14 mouse cellular contexts compared by ENCODE assay signal in the genomic region with DNA sequence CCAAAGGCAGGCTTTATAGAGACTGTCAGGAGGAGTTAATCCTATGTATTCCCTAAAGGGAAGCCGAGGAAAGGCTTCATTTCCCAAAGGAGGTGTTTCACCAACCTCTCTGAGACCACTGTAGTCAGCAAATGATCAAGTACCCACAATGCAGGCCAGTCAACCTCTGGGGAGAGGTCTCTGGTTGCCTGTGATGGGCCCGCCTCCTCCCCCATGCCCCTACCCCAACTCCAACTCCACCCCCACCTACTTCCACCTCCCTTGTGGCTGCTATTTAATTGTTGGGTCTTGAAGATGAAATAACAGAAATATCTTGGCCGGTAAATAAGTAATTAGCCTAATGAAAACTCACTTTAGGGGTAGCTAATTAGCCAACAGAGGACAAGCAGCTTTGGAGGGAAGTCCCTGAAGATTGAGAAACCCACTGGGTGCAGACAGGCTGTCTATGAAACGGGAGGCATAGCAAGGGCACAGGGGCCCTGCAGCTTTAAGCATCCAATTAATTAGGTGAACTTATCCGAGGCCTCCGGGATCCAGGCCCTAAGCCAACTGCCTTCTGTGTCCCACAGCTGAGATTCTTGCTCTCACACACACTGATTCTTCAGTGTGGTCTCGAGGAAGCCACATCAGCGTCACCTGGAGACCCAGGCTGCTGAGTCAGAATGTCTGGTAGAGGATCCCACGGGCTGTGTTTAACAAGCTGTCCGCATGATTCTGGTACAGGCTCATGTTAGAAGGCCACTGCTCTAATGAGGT.
DNase-seq lines count a peak whose midpoint lies in the region; ATAC-seq and TF ChIP-seq lines count a peak whose summit lies in the region.
"Had no signal": no experiment of that assay in that cellular context is flagged by ENCODE, and none has a peak within 500 bp of the region (broad histone marks: within the 10 kb centered on the region; RNA-seq: fewer than 3 reads in every experiment).

No protein-coding gene starts in this region.

- no peaks in the 10 kb centered on the region for H3K36me3 ChIP-seq in midbrain, embryonic 11.5 days (ENCODE audit: control insufficient read depth, insufficient read depth, low read length)
- H3K36me3 ChIP-seq in midbrain, embryonic 10.5 days: no peaks in the 10 kb centered on the region
- H3K36me3 ChIP-seq in limb, embryonic 10.5 days: no peaks in the 10 kb centered on the region; the same call in 1 of the 2 replicates
- H3K36me3 ChIP-seq: liver, embryonic 12.5 days had no signal

- H3K4me3 ChIP-seq in cerebellum, adult 2 months (replicated peaks; ENCODE audit: insufficient read depth, low read depth, low read length): no peak overlapping the region
- H3K4me3 ChIP-seq in midbrain, embryonic 11.5 days (ENCODE audit: low read depth, low read length): no peak overlapping the region
- H3K4me3 ChIP-seq in midbrain, embryonic 10.5 days: no peak overlapping the region
- H3K4me3 ChIP-seq in limb, embryonic 10.5 days: no peak overlapping the region
- H3K4me3 ChIP-seq: left cerebral cortex, adult 2 months; liver, embryonic 12.5 days had no signal

- no peak for TF ChIP-seq POLR2A in cerebellum, adult 2 months (IDR thresholded peaks at IDR 0.05; ENCODE audit: borderline replicate concordance, insufficient read depth, low read length)

- no peaks in the 10 kb centered on the region for H3K27me3 ChIP-seq in cerebellum, adult 2 months (ENCODE audit: control insufficient read depth, insufficient read depth, low read length)
- H3K27me3 ChIP-seq in midbrain, embryonic 11.5 days (ENCODE audit: control insufficient read depth, insufficient read depth, low read length): no peaks in the 10 kb centered on the region
- H3K27me3 ChIP-seq in midbrain, embryonic 10.5 days (ENCODE audit: low read depth, poor library complexity, severe bottlenecking): no peaks in the 10 kb centered on the region
- no peaks in the 10 kb centered on the region for H3K27me3 ChIP-seq in limb, embryonic 10.5 days (ENCODE audit: low read depth, poor library complexity, severe bottlenecking)
- H3K27me3 ChIP-seq: liver, embryonic 12.5 days had no signal

- WGBS in cerebellum, adult 2 months: 31% methylated on average over 10 of the region's 10 CpGs
- WGBS in midbrain, embryonic 11.5 days: 80% methylated on average over 10 of the region's 10 CpGs
- 75% methylated on average over 10 of the region's 10 CpGs for WGBS in midbrain, embryonic 10.5 days
- WGBS in limb, embryonic 10.5 days: 74% methylated on average over 10 of the region's 10 CpGs

- TF ChIP-seq CTCF in cerebellum, adult 2 months (IDR thresholded peaks at IDR 0.05; ENCODE audit: borderline replicate concordance, insufficient read depth, low read depth, low read length): no peak

- peak; percentile 27; the same call in 1 of the 2 replicates for ATAC-seq in midbrain, embryonic 11.5 days (ENCODE audit: low FRiP score)
- ATAC-seq: liver, embryonic 12.5 days had no signal

- no peaks in the 10 kb centered on the region for H3K4me1 ChIP-seq in cerebellum, adult 2 months (ENCODE audit: control insufficient read depth, insufficient read depth, low read length)
- H3K4me1 ChIP-seq in midbrain, embryonic 11.5 days (ENCODE audit: control insufficient read depth, insufficient read depth, low read length): no peaks in the 10 kb centered on the region
- H3K4me1 ChIP-seq in midbrain, embryonic 10.5 days: no peaks in the 10 kb centered on the region
- H3K4me1 ChIP-seq in limb, embryonic 10.5 days: peaks cover 23% of the 10 kb centered on the region
- H3K4me1 ChIP-seq: liver, embryonic 12.5 days had no signal

- DNase-seq in cerebellum, postnatal 14 days: peak; percentile 27 to 50
- no peak for DNase-seq in cerebellum, adult 2 months
- DNase-seq in midbrain, embryonic 11.5 days (ENCODE audit: low spot score, missing footprints): no peak
- DNase-seq in midbrain, embryonic 10.5 days (ENCODE audit: low spot score): no peak
- DNase-seq in limb, embryonic 10.5 days (ENCODE audit: low spot score): no peak
- DNase-seq in retina, postnatal 1 day: peak; percentile 84
- no peak for DNase-seq in adrenal gland, postnatal 14 days
- DNase-seq in heart, adult 18-20 months: no peak
- DNase-seq: cerebellum, adult 11-12 months; embryo, embryonic 11 days; right cerebral cortex, postnatal 14 days; thymus, adult 18-20 months had no signal

- no peak overlapping the region for H3K27ac ChIP-seq in cerebellum, adult 2 months (ENCODE audit: insufficient read depth, low read length)
- no peak overlapping the region for H3K27ac ChIP-seq in midbrain, embryonic 11.5 days (ENCODE audit: low read depth, low read length)
- H3K27ac ChIP-seq in midbrain, embryonic 10.5 days (replicated peaks): no peak overlapping the region
- peak overlapping the region; percentile 50; the same call in 1 of the 2 replicates for H3K27ac ChIP-seq in limb, embryonic 10.5 days
- H3K27ac ChIP-seq: left cerebral cortex, adult 2 months; liver, embryonic 12.5 days had no signal

- no peak overlapping the region for H3K4me2 ChIP-seq in midbrain, embryonic 11.5 days
- H3K4me2 ChIP-seq: liver, embryonic 12.5 days had no signal

- H3K9ac ChIP-seq in midbrain, embryonic 11.5 days (ENCODE audit: low read length): no peak overlapping the region
- H3K9ac ChIP-seq: liver, embryonic 12.5 days had no signal

- H3K9me3 ChIP-seq in midbrain, embryonic 11.5 days (ENCODE audit: control insufficient read depth, low read length): no peaks in the 10 kb centered on the region; the same call in 1 of the 2 replicates
- 0 out of 2 replicates have a peak, but pooled peaks cover 5% of the 10 kb centered on the region for H3K9me3 ChIP-seq in midbrain, embryonic 10.5 days (replicated peaks)
- H3K9me3 ChIP-seq in limb, embryonic 10.5 days (replicated peaks): no peaks in the 10 kb centered on the region

Comparison
In these comparisons a context has a peak if more than half of its experiments do, and no peak if none do; other contexts are left out.
1. DNase-seq: peak in cerebellum, postnatal 14 days (2 of 2) and retina, postnatal 1 day (single experiment); none in cerebellum, adult 2 months (0 of 2), midbrain, embryonic 11.5 days (single experiment), midbrain, embryonic 10.5 days (single experiment), limb, embryonic 10.5 days (single experiment), adrenal gland, postnatal 14 days (single experiment) and heart, adult 18-20 months (0 of 2).